Mouse (Mus musculus) heart, embryonic 10.5 days (tissue): ENCODE measurements around the gene Fam98b. TPM values are rescaled to one million over a fixed set of nuclear protein-coding genes. Genes with fewer than 3 reads are reported as not detected.

Source experiments
- DNase-seq: peaks from one replicate; pipeline ENCODE4 v3.0.0-alpha.2; 2017; ENCODE audit warnings: low spot score
- H3K27ac ChIP-seq: fragments of 300-500 bp; sonication (generic); 2 replicates; pipeline ENCODE4 v1.5.1; 2016; ENCODE audit warnings: mild to moderate bottlenecking
- H3K27me3 ChIP-seq: fragments of 300-500 bp; sonication (generic); 2 replicates; pipeline ENCODE4 v1.6.1; 2016; ENCODE audit warnings: mild to moderate bottlenecking; ENCODE audit not compliant: poor library complexity, insufficient read depth, severe bottlenecking
- H3K36me3 ChIP-seq: fragments of 300-500 bp; sonication (generic); 2 replicates; pipeline ENCODE4 v1.6.1; 2016; ENCODE audit warnings: mild to moderate bottlenecking, moderate library complexity
- H3K4me1 ChIP-seq: fragments of 300-500 bp; sonication (generic); 2 replicates; pipeline ENCODE4 v1.6.1; 2016; ENCODE audit warnings: mild to moderate bottlenecking
- H3K4me3 ChIP-seq: fragments of 300-500 bp; sonication (generic); 2 replicates; pipeline ENCODE4 v1.5.1; 2016; ENCODE audit warnings: mild to moderate bottlenecking, moderate library complexity
- H3K9me3 ChIP-seq: fragments of 300-500 bp; sonication (generic); 2 replicates; pipeline ENCODE4 v1.6.1; 2016; ENCODE audit warnings: mild to moderate bottlenecking, moderate library complexity
- WGBS: fragments of 180-500 bp; shearing (Covaris S2); methylation state at CpG from one replicate; pipeline ENCODE4 v1.1.7; 2016; 5-methylcytosine and 5-hydroxymethylcytosine counted together
- polyA plus RNA-seq: library from polyadenylated mRNA; unstranded; fragments of >200 nt; fragmentation: Nextera tagmentation; extraction: Ambion mirVana; gene quantifications from 2 replicates; pipeline ENCODE4 v1.2.1, GENCODE M21; 2016

The Fam98b gene
- polyA plus RNA-seq, 1 experiment from 2014 or later = 11.9 TPM

DNA sequence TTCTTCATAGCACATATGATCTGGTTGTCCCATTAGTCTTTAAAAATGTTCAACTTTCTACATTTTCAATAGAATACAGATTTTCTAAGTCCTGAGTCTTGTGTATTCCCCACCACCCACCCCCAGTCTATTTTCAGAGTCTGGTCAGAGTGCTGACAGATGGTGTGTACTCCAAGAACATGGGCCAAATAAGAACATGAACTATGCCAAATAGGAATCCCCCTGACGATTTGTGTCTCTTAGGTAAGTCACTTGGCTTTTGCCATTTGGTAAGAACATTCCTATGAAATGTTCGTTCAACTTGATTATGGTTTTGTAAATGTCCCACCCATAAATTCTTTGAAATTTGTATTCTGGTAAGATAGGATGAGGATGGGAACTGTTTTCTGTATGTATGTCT is 59.5 kb downstream of the Fam98b start:
- no peaks in the 10 kb centered on the region for H3K36me3 ChIP-seq
- H3K4me1 ChIP-seq = no peaks in the 10 kb centered on the region
- H3K27me3 ChIP-seq = no peaks in the 10 kb centered on the region
- no peak overlapping the region for H3K27ac ChIP-seq
- 71% methylated on average over 2 of the region's 2 CpGs for WGBS
- H3K4me3 ChIP-seq = no peak overlapping the region
- DNase-seq = no peak
- H3K9me3 ChIP-seq = no peaks in the 10 kb centered on the region

GRCm38 (mm10) chr2:117311349-117311748 is 61.8 kb downstream of the Fam98b start:
- Histone ChIP-seq H3K36me3 (no peaks in the 10 kb centered on the region), H3K27me3 (no peaks in the 10 kb centered on the region), H3K9me3 (no peaks in the 10 kb centered on the region), H3K27ac (no peak overlapping the region), H3K4me3 (no peak overlapping the region), H3K4me1 (no peaks in the 10 kb centered on the region)
- 61% methylated on average over 1 of the region's 1 CpGs for WGBS
- DNase-seq = no peak

DNA sequence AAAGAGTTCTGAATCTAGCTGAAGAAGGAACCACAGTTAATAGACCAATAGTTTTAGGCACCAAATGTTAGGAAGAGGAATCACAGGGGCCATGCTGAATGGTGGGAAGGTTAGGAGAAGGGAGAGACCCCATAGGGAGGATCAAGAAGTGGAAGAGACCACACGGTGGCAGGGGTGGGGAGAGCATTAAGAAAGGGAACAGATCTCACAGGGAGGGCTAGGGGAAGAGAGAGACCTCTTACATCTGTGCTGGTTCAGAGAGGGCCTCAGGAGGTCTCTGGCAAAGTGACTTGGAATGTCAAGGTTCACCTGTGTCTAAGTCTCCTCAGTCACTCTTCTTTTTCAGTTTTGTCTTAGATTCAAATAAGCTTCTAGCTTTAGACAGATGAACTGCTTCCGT is 62.5 kb downstream of the Fam98b start:
- no peaks in the 10 kb centered on the region for H3K36me3 ChIP-seq
- no peak for DNase-seq
- WGBS = 49% methylated on average over 2 of the region's 2 CpGs

GRCm38 (mm10) chr2:117312441-117312895 is 62.9 kb downstream of the Fam98b start:
- Histone ChIP-seq H3K9me3 (no peaks in the 10 kb centered on the region), H3K27ac (no peak overlapping the region), H3K27me3 (no peaks in the 10 kb centered on the region), H3K36me3 (no peaks in the 10 kb centered on the region), H3K4me1 (no peaks in the 10 kb centered on the region), H3K4me3 (no peak overlapping the region)
- 76% methylated on average over 7 of the region's 7 CpGs for WGBS
- no peak for DNase-seq

More for the DNA sequence above, 62.5 kb downstream of the Fam98b start:
- H3K27ac ChIP-seq = no peak overlapping the region
- H3K4me3 ChIP-seq = no peak overlapping the region
- H3K27me3 ChIP-seq = no peaks in the 10 kb centered on the region
- H3K9me3 ChIP-seq = no peaks in the 10 kb centered on the region
- H3K4me1 ChIP-seq = no peaks in the 10 kb centered on the region

- Histone ChIP-seq H3K9me3 (no peaks in the 10 kb centered on the region), H3K4me1 (no peaks in the 10 kb centered on the region), H3K27me3 (no peaks in the 10 kb centered on the region), H3K4me3 (no peak overlapping the region), H3K27ac (no peak overlapping the region), H3K36me3 (no peaks in the 10 kb centered on the region)
- WGBS = 90% methylated on average over 5 of the region's 5 CpGs
- no peak for DNase-seq
Measured at GRCm38 (mm10) chr2:117313586-117314235, 64.2 kb downstream of the Fam98b start.

DNA sequence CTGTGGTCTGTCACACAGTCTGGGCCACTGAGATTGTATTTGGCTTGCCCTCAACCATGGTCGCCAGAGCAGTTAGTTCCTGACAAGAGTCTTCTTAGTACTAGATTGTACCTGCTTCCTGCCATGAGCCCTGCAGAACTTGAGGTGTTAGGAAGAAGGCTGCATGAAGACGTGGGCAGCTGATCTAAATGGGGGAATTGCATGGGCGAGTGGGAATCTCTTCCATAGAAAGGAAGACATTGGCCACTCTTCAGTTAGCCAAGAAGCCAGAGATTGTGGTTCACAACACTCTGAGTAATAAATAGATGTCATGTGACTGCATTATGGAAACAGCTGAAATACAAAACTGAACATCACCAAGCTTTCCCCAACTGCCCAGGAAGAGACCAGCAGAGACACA is 69.5 kb downstream of the Fam98b start:
- no peaks in the 10 kb centered on the region for H3K36me3 ChIP-seq
- H3K27ac ChIP-seq = no peak overlapping the region
- WGBS = 76% methylated on average over 3 of the region's 3 CpGs
- no peak for DNase-seq
- no peaks in the 10 kb centered on the region for H3K9me3 ChIP-seq
- H3K27me3 ChIP-seq = no peaks in the 10 kb centered on the region
- H3K4me1 ChIP-seq = no peaks in the 10 kb centered on the region
- H3K4me3 ChIP-seq = no peak overlapping the region

Other genes with a start within 250 kb of the Fam98b start
- 6.7 and 7.0 TPM in 2 replicates for gene Spred1, start 128.4 kb upstream of the Fam98b start, polyA plus RNA-seq
- gene Rasgrp1, start 93.3 kb downstream of the Fam98b start, polyA plus RNA-seq = 0.25 and 0.46 TPM in 2 replicates